Mouse (Mus musculus) limb, embryonic 11.5 days (tissue): Measurements from ENCODE around the gene Med16. TPM values are rescaled to one million over a fixed set of nuclear protein-coding genes. Genes with fewer than 3 reads are reported as not detected.
"Not testable (repeated sequence)": the region's sequence is repeated elsewhere in the genome, so short reads cannot be mapped to it uniquely, and the experiment has no call there.

Experiments used
- ATAC-seq: fragments of 200-750 bp; cut with Nextera tagmentation; 2 replicates; pipeline ENCODE4 v1.8.0; 2017; ENCODE audit warnings: low read depth; ENCODE audit not compliant: insufficient number of reproducible peaks, low FRiP score, low TSS enrichment
- DNase-seq: peaks from one replicate; pipeline ENCODE4 v3.0.0-alpha.2; 2015; ENCODE audit warnings: low spot score
- H3K27ac ChIP-seq: fragments of 300-500 bp; sonication (generic); replicated peaks from 2 replicates; pipeline ENCODE4 v1.5.1; 2014; ENCODE audit warnings: low read depth, mild to moderate bottlenecking, low read length
- H3K27me3 ChIP-seq: fragments of 300-500 bp; sonication (generic); 2 replicates; pipeline ENCODE4 v1.6.1; 2014; ENCODE audit warnings: mild to moderate bottlenecking, low read length, mixed read lengths; ENCODE audit not compliant: control insufficient read depth, insufficient read depth
- H3K36me3 ChIP-seq: fragments of 300-500 bp; sonication (generic); 2 replicates; pipeline ENCODE4 v1.6.1; 2014; ENCODE audit warnings: mild to moderate bottlenecking, low read length, moderate library complexity, mixed read lengths; ENCODE audit not compliant: control insufficient read depth, insufficient read depth
- H3K4me1 ChIP-seq: fragments of 300-500 bp; sonication (generic); 2 replicates; pipeline ENCODE4 v1.6.1; 2014; ENCODE audit warnings: low read length, mixed read lengths; ENCODE audit not compliant: control insufficient read depth, insufficient read depth
- H3K4me2 ChIP-seq: fragments of 300-500 bp; sonication (generic); 2 replicates; pipeline ENCODE4 v1.6.1; 2014; ENCODE audit warnings: low read depth, mild to moderate bottlenecking, moderate library complexity; ENCODE audit not compliant: severe bottlenecking
- H3K4me3 ChIP-seq: fragments of 300-500 bp; sonication (generic); 2 replicates; pipeline ENCODE4 v1.5.1; 2014; ENCODE audit warnings: low read depth, low read length
- H3K9ac ChIP-seq: fragments of 300-500 bp; sonication (generic); 2 replicates; pipeline ENCODE4 v1.6.1; 2014; ENCODE audit warnings: mild to moderate bottlenecking, low read length
- H3K9me3 ChIP-seq: fragments of 300-500 bp; sonication (generic); 2 replicates; pipeline ENCODE4 v1.6.1; 2016; ENCODE audit warnings: low read length; ENCODE audit not compliant: control insufficient read depth
- WGBS: fragments of 180-500 bp; shearing (Covaris S2); extraction: QIAGEN DNeasy Blood & Tissue Kit; methylation state at CpG from one replicate; pipeline ENCODE4 v1.1.7; 2014; 5-methylcytosine and 5-hydroxymethylcytosine counted together
- polyA plus RNA-seq: library from polyadenylated mRNA; unstranded; fragments of >200 nt; fragmentation: Nextera tagmentation; extraction: Ambion mirVana; gene quantifications from 2 replicates; pipeline ENCODE4 v1.2.1, GENCODE M21; 2014

Med16 gene
- polyA plus RNA-seq, 1 experiment from 2014 or later = 43.1 TPM

- Histone ChIP-seq H3K9me3 (no peaks in the 10 kb centered on the region), H3K27ac (no peak within 1 kb of the TSS), H3K9ac (no peak within 1 kb of the TSS), H3K36me3 (no peaks in the 10 kb centered on the region), H3K4me2 (no peak within 1 kb of the TSS; the same call in 1 of the 2 replicates), H3K4me3 (no peak within 1 kb of the TSS), H3K4me1 (peaks cover 11% of the 10 kb centered on the region), H3K27me3 (0 out of 2 replicates have a peak, but pooled peaks cover 2% of the 10 kb centered on the region)
- DNase-seq = no peak
- WGBS = 83% methylated on average over 6 of the region's 6 CpGs
- ATAC-seq = no peak
Measured at GRCm38 (mm10) chr10:79886054-79886453, 22.7 kb downstream of the Med16 start, which contains the start of gene Elane. Elane (plus strand) TSS chr10:79886247.

DNA sequence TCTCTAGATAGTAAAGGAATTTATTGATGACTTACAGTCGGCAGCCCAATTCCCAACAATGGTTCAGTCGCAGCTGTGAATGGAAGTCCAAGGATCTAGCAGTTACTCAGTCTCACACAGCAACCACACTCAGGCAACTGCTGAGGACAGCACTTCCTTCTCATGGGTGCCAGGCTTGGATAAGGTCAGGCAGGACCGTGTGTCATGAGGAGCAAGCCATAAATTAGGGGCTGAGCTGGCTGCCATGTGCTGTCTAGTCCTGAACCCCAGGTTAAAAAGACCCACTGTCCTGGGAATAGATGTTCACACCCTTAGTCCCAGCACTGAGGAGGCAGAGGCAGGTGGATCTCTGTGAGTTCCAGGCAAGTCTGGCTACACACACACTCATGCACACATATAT is 23.8 kb downstream of the Med16 start:
- not testable (repeated sequence) for H3K9me3 ChIP-seq, ATAC-seq, H3K27me3 ChIP-seq, H3K4me3 ChIP-seq, H3K9ac ChIP-seq, H3K36me3 ChIP-seq, H3K27ac ChIP-seq, H3K4me2 ChIP-seq, DNase-seq
- peaks cover 11% of the 10 kb centered on the region for H3K4me1 ChIP-seq
- WGBS = 69% methylated on average over 2 of the region's 3 CpGs

DNA sequence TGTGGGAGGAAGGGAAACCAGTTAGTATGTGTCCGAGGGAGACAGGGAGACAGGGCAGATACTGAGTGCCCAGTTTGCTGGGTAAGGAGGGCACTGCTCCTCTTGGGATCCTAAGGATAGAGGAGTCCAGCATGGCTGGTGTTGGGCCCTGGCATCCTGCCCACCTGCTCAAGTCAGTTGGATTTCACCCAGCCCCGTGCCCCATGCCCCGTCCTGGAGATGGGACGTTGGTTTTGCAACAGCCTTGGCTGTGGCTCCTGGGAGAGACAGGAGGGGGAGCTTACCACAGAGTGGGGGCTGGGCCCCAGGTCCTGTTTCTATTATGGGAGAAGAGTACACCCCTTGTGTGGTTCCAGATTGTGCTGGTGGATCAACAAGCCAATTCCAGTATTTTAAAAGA is 24.3 kb downstream of the Med16 start:
- Histone ChIP-seq H3K4me2 (no peak overlapping the region), H3K9me3 (no peaks in the 10 kb centered on the region), H3K9ac (no peak overlapping the region), H3K27me3 (0 out of 2 replicates have a peak, but pooled peaks cover 2% of the 10 kb centered on the region), H3K27ac (no peak overlapping the region), H3K4me1 (peaks cover 11% of the 10 kb centered on the region), H3K36me3 (no peaks in the 10 kb centered on the region), H3K4me3 (no peak overlapping the region)
- ATAC-seq (no peak), DNase-seq (no peak)
- 72% methylated on average over 4 of the region's 4 CpGs for WGBS

DNA sequence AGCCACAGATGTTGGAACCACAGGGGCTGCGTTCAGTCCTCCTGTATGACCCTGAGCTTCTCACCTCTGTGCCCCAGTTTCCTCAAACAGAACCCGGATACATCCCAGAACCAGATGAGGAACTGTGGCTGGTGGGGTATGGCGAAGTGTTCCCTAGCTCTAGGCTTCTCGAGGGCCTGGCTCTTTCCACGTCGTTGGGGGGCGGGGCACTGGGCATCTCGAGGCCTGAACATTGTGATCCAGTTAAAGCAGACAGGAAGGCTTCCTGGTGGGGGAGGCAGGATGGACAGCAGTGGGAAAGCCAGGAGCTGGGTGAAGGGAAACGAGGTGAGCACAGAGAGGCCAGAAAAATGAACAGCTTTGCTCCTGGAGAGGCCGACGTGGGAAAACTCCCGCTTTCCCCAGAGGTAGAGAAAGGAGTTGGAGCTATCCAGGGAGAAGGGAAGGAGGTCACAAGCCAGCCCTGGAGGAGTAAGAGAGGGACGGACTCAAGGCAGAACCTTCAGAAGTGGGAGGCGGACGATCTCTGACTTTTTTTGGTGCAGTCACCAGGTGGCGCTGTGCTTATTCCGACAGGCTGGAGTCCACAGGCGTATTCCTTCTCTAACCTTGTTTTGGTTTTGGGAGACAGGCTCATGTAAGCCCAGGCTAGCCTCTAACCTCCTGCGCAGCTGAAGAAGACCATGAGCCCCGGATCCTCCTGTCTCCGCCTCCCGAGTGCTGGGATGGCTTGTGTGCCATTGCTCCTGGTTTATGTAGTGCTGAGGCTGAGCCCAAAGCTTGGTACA is 25.2 kb downstream of the Med16 start:
- Histone ChIP-seq H3K4me2 (peak overlapping the region; percentile 15; the same call in 1 of the 2 replicates), H3K9ac (peak overlapping the region; percentile 13; the same call in 1 of the 2 replicates), H3K9me3 (no peaks in the 10 kb centered on the region), H3K4me3 (no peak overlapping the region), H3K4me1 (peaks cover 11% of the 10 kb centered on the region), H3K27ac (no peak overlapping the region), H3K27me3 (0 out of 2 replicates have a peak, but pooled peaks cover 2% of the 10 kb centered on the region), H3K36me3 (no peaks in the 10 kb centered on the region)
- ATAC-seq (no peak; the same call in 1 of the 2 replicates), DNase-seq (peak; percentile 90)
- WGBS = 16% methylated on average over 22 of the region's 22 CpGs

GRCm38 (mm10) chr10:79881981-79882380 is 26.7 kb downstream of the Med16 start:
- whole genome bisulfite sequencing = 4% methylated on average over 22 of the region's 22 CpGs
- no peak overlapping the region; the same call in 1 of the 2 replicates for H3K9ac ChIP-seq
- H3K4me1 ChIP-seq = peaks cover 11% of the 10 kb centered on the region
- H3K36me3 ChIP-seq = no peaks in the 10 kb centered on the region
- H3K4me2 ChIP-seq = peak overlapping the region; percentile 30; the same call in 1 of the 2 replicates
- H3K9me3 ChIP-seq = no peaks in the 10 kb centered on the region
- H3K27ac ChIP-seq = no peak overlapping the region
- H3K27me3 ChIP-seq = 0 out of 2 replicates have a peak, but pooled peaks cover 2% of the 10 kb centered on the region
- DNase-seq (peak; percentile 49), ATAC-seq (no peak)
- H3K4me3 ChIP-seq = no peak overlapping the region; the same call in 1 of the 2 replicates

- DNase-seq = no peak
- H3K4me3 ChIP-seq = no peak overlapping the region
- no peak overlapping the region for H3K4me2 ChIP-seq
Measured at GRCm38 (mm10) chr10:79880721-79881120, 28.0 kb downstream of the Med16 start.

DNA sequence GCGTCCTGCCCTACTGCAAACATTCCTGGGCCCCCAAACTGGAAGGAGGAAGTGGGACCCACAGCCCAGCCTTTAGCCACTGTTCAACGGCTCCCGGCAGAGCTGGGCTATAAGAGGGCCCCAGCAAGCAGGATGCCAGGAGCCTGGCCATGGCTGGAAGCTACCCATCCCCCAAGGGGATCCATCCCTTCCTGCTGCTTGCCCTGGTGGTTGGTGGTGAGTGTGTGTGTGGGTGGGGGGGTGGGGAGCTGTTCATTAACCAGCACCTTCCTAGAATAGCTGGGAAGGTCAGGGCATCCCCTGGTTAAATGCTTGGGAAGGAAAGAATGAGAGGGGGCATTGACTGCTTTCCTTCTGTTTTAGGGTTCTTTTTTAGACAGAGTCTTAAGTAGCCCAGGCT is 29.2 kb downstream of the Med16 start:
- no peak overlapping the region for H3K9ac ChIP-seq
- no peaks in the 10 kb centered on the region for H3K36me3 ChIP-seq
- H3K4me1 ChIP-seq = peaks cover 17% of the 10 kb centered on the region
- DNase-seq = no peak
- H3K4me2 ChIP-seq = no peak overlapping the region
- no peak overlapping the region for H3K4me3 ChIP-seq
- H3K27ac ChIP-seq = no peak overlapping the region
- H3K27me3 ChIP-seq = 0 out of 2 replicates have a peak, but pooled peaks cover 2% of the 10 kb centered on the region
- ATAC-seq = no peak
- 52% methylated on average over 3 of the region's 3 CpGs for WGBS
- H3K9me3 ChIP-seq = no peaks in the 10 kb centered on the region

More at GRCm38 (mm10) chr10:79880721-79881120, 28.0 kb downstream of the Med16 start:
- H3K27me3 ChIP-seq = 0 out of 2 replicates have a peak, but pooled peaks cover 2% of the 10 kb centered on the region
- no peak overlapping the region for H3K9ac ChIP-seq
- no peaks in the 10 kb centered on the region for H3K9me3 ChIP-seq
- H3K4me1 ChIP-seq = peaks cover 11% of the 10 kb centered on the region
- ATAC-seq = no peak
- WGBS = 11% methylated on average over 9 of the region's 9 CpGs
- H3K27ac ChIP-seq = no peak overlapping the region
- H3K36me3 ChIP-seq = no peaks in the 10 kb centered on the region

DNA sequence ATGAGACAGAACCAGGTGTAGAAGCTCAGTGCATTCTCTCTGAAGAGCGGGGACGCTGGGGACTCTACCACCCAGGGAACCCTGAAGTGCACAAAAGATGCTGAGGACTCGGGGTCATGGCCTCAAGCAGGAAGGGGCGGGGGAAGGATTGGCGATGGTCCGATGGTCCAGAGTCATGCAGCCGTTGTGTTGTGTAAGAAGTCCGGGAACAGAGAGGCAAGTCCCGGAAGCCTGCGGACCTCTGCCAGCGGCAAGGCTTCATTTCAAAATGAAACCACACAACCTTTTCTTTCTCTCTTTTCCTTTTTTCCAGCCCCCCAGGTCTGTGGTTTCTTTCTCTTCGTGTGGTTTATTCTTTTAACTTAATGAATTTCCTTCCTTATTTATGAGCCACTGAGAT is 31.0 kb downstream of the Med16 start:
- H3K9me3 ChIP-seq = no peaks in the 10 kb centered on the region
- ATAC-seq = no peak
- WGBS = 61% methylated on average over 12 of the region's 12 CpGs
- H3K4me1 ChIP-seq = peaks cover 14% of the 10 kb centered on the region
- H3K36me3 ChIP-seq = no peaks in the 10 kb centered on the region
- H3K27ac ChIP-seq = no peak overlapping the region
- 0 out of 2 replicates have a peak, but pooled peaks cover 2% of the 10 kb centered on the region for H3K27me3 ChIP-seq
- DNase-seq = no peak
- H3K9ac ChIP-seq = no peak overlapping the region
- H3K4me2 ChIP-seq = no peak overlapping the region
- no peak overlapping the region for H3K4me3 ChIP-seq
